Mouse (Mus musculus): ENCODE data around the gene AL731706.2.

The AL731706.2 gene

DNA sequence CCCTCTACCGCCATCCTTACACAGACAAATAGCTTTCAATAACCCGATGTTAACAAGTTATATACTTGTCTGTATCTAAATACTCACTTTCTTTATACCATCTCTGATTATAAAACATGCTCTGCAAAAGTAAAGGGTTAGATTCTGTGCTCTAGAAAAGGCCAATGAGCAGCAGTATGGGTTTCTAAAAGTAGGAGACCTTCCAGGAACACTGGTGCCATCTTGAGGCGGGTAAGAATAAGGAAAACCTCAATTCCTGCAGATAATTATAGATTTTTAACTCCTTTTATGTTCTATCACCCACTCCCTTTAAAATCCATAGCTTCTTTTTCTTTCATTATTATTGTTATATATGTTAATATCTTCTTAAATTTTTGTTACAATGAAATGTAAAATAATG, 49.6 kb downstream of the AL731706.2 start:
- in situ Hi-C loops (cut with MboI; ENCODE audit: low pct_unique_long_range_greater_than_20kb in 1 of 2, low sequenced_read_pairs in 2 of 2, unreplicated experiment in 1 of 2), result no loop called here
